Mouse (Mus musculus) bone marrow macrophage, adult 2 months (primary cell): ENCODE measurements around the gene Stip1.

ENCODE experiments used
- CTCF ChIP-seq: IDR thresholded peaks from 2 replicates; pipeline ENCODE4 v1.5.1; 2012; ENCODE audit warnings: low read depth, mild to moderate bottlenecking, low read length, moderate library complexity
- POLR2A ChIP-seq: IDR thresholded peaks from 2 replicates; pipeline ENCODE4 v1.6.1; 2012; ENCODE audit warnings: mild to moderate bottlenecking, low read depth, low read length, borderline replicate concordance

DNA sequence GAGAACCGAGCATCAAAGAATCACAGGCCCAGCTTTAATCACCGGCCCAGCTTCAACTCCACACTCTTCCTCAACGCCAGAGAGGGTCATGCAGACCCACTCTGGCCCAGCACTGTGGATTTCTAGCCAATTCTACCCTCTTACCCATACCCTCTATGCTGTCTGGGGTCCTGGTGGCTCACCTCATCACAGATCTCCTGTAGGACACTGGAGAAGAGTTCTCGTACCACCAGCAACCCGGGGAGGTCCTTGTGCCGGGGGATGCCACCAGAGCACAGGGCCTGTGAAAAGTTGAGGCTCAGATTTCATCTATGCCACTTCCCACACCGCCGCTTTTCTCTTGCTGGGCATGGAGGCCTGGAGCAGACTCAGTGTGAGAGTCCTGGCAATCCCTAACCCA lies 45.3 kb downstream of the Stip1 start:
- TF ChIP-seq CTCF (no peak), POLR2A (no peak)
